Mouse (Mus musculus) adrenal gland, adult (tissue): ENCODE results near the gene Adipoq.
A peak's percentile ranks its signal among the peaks of the same experiment; 100 is the strongest.

Source experiments
- DNase-seq, 2 experiments: peaks; one replicate each; pipeline ENCODE4 v3.0.0; 2022 to 2023; ENCODE audit warnings: low spot score in 1 of 2; ENCODE audit not compliant: inconsistent age in 2 of 2

Gene Adipoq

DNA sequence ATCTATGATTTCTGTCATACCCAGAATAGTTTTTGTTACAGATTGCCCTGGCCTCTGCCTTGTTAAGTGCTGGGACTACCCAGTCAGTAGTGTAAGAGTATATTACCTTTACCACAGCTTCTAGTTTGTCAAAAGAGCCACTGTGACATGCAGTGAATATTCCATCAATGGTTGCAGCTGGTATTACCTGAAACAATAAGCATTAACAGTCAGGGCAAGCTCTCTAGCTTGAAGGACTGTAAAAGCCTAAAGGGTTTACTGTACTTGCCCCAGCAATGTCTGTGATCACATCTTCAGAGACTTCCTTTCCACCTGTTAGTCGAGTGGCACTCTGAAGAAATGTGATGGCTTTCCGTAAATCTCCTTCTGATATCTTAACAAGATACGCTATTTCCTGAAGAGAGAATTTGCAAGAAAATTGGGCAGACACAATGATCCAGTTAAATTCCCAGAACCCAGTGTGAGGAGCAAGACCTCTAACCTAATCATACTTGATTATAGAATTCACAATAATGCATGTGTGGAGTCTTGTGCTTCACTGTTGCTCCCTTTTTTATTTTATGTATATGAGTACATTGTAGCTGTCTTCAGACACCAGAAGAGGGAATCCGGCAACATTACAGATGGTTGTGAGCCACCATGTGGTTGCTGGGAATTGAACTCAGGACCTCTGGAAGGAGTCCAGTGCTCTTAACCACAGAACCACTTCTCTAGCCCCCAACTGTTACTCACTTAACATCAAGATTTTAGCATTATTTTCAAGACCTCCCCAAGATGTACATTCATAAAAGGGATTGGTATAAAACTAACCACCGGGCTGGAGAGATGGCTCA, 31.8 kb upstream of the Adipoq start:
- peak in 1 of 2 experiments; percentile 44 for DNase-seq

DNA sequence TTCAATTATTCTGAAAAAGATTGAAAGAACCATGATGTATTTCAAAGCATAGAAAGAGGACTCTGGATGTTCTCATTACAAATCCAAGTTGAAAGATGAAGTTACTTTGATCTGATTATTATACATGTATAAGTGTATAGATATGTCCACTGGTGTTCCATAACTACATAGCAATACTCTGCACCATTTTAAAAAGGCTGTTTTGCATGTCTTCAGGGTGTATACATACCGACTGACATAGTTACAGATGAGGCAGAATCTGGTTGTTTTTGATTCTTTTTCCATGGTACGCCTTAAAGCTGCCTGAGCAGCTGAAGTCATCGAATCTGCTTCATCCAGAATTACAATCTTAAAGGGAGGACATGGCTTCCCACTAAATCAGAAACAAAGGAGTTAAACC, 30.9 kb upstream of the Adipoq start:
- no peak for DNase-seq

DNA sequence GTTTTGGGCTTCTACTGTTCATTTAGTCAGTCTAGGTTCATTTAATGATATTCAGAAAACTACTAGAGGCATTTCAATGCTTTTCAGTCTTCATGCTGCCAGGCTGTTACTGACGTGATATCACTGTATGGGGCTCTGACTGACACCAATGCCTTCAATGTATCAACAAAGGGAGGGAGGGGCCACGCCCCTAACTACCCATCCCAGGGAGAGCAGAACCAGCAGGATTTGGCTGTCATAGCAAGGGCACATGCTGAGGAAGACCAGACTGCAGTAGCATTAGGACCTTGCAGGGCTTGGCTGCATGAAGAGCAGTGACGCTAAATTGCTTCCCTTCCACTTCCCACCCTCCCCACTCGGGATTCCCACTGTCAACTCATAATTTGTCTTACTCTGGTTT, 29.2 kb upstream of the Adipoq start:
- no peak for DNase-seq

DNA sequence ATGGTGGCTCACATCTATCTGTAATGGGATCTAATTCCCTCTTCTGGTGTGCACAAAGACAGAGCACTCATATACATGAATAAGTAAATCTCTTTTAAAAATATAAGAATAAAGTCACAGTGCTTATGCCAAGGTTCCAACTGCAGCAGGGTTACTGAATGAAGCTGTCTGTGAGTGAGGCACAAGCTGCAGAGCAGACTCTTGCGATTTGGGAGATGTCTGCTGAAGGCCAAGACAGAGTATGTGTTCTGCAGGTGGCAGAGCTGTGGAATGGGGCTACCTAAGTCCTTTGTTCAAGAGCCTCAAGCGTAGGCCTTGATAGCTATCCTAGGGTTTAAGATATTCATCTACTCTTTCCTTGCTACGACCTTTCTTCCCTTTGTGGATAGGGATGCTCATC, 23.9 kb upstream of the Adipoq start:
- no peak for DNase-seq

DNA sequence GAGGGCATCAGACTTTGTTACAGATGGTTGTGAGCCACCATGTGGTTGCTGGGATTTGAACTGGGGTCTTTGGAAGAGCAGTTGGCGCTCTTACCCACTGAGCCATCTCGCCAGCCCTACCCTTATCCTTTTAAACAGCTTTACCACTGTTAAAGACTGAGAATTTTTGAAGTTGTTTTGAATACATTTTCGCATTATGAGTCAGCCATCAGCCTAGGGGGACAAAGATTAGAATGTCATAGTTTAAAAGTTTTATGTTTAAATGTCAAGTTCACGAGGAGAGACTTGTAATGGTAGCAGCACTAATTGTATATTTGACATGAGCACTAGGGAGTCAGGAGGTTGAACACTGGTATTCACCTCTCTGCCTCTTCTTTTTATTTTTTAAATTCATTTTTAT, 23.2 kb upstream of the Adipoq start:
- no peak for DNase-seq

GRCm38 (mm10) chr16:23124398-23124797, 21.9 kb upstream of the Adipoq start:
- no peak for DNase-seq

DNA sequence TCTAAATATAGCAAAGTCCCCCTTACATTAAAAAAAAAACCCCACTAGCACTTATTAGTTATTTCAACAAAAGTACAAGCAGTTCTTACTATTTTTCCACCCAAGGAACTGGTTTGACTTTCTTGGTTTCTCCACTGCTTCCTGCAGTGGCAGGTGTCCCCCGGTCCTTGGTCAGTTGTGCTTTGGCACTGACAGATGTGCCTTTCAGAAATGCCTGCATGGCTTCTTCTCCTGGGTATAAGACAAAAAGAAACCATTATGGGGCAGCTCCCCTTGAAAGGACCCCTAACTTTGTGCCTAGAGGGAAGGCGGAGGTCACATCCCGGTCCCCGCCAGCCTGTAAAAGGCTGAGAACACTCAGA, 19.0 kb upstream of the Adipoq start:
- DNase-seq = no peak

DNA sequence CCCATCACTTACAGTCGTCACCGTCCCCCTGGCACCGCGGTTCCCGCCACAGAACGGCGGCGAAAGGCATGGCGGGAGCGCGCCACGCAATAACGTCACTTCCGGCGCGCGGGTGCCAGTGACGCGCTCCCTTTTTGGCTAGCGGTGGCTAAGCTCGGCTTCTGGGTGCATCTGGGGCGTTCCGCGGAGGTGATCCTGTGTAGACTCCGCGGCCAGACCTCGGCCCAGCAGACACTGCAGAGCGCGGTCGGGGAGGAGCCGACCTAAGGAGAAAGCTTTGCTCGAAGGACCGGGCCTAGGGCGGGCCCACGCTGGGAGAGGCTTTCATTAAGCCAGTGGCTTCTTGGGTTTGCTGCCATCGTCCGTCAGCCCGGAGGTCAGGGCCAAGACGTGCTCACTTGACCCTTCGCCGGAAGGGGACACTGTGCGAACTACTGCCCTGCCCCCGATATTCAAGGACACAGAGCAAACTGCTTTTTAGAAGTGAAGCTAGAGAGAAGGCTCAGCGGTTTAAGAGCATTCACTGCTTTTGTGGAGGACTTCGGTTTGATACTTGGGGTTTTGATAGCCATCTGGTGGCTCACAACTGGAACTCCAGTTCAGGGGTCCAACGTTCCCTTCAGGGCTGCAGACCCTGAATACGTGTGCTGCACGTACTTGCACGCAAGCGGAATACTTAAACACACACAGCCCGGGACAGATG, 18.5 kb upstream of the Adipoq start, which contains the start of gene Rfc4:
Gene Rfc4, minus strand, starts transcription at position 65 of the 703 bp plus-strand sequence.
- DNase-seq = peak; percentile 93 to 98

GRCm38 (mm10) chr16:23130303-23130702, 16.0 kb upstream of the Adipoq start:
- DNase-seq = no peak

DNA sequence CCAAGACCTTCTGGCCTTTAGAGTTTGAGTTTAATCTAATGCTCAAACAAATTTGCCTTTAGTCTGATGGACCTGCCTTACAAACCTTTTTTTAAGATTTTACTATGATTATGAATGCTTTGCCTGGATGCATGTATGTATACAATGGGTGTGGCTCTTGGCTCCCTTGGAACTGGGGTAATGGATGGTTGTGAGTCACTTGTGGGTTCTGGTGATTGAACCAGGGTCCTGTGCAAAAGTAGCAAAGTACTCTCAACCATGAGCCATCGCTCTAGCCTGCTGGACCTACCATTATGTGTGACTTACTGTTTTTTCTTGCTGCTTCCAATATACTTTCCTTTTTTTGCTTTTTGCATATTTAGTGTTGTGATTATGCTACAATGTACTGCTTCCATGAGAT, 14.0 kb upstream of the Adipoq start:
- no peak for DNase-seq

GRCm38 (mm10) chr16:23135421-23136149, 10.8 kb upstream of the Adipoq start:
- peak in 1 of 2 experiments; percentile 75 for DNase-seq

DNA sequence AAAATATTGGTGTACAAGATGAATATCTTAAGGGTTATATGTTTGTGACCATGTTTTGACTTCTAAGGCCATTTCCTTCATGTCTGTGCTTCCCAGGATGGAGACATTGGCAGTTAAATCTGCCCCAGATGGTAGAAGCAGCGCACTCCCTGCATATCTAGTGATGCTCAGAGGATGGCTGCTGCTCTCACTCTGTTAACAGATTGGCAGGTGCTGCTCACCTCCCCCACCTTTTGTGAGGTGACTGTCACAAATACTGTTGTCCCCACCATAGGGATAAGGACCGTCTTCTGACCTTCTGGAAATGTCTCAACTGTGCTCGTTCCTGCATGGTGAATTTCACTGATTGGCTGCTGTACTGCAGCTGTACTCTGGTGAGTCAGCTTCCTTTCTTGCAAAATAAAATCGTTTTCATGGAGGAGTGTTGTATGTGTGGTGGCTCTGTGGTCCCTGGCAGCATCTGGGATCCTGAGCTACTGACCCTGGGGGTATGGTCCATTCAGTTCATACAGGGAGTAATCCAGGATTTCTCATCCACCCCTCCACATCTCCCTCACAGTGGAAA, 9.8 kb upstream of the Adipoq start:
- DNase-seq = no peak

DNA sequence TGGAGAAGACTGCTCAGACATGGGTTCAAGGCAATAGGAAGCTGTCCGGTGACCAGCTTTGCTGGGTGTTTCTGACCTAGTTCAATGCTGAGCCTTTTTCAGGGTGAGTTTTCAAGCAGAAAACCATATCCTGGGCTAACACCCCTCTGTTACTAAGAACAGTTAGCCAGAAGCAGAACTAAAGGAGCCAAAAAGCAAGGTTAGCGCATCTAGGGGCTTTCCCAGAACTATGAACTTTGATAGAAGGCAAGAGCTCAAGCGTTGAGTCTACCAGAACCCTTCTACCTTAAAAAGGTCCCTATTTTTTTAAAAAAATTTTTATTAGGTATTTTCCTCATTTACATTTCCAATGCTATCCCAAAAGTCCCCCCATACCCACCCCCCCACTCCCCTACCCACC, 5.4 kb upstream of the Adipoq start:
- DNase-seq = no peak

GRCm38 (mm10) chr16:23144326-23144725, 2.0 kb upstream of the Adipoq start:
- DNase-seq = peak in 1 of 2 experiments; percentile 41

DNA sequence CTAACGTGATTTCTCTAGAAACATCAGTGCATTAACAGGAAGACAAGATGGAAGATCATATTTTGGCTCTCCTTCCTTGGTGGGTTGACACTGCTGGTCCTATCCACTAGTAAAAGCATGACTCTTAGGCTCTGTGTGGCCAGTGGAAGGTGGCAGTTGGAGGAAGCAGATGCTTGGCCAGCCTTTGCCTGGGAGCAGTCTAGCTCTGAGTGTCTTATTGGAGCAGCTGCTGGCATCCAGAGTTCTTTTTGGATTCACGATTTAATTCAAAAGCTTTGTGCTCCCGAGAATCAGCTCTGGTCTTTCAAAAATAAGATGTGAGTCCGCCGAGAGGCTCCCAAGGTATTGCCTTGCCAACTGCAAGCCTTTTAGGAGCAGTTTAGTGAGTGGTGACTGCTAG, 1.1 kb upstream of the Adipoq start:
- DNase-seq = no peak

DNA sequence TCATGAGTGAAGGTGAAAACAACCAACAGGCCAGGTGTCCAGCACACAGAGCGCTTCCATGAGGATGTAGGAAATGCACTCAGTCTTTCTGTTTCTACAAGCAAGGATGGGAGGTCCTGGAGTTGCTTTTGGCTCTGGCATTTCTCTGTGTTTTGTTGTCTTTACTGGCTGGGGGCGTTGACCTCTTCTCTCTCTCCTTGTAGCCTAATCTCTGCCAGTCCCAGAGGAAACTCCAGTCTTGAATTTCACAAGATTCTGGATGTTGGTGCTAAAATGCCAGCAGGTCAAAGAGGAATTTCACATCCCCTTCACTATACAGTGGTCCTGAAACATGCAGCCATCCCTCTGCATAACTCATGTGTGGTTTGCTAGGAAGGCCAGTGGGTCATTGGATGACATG, 2.6 kb downstream of the Adipoq start:
- no peak for DNase-seq

DNA sequence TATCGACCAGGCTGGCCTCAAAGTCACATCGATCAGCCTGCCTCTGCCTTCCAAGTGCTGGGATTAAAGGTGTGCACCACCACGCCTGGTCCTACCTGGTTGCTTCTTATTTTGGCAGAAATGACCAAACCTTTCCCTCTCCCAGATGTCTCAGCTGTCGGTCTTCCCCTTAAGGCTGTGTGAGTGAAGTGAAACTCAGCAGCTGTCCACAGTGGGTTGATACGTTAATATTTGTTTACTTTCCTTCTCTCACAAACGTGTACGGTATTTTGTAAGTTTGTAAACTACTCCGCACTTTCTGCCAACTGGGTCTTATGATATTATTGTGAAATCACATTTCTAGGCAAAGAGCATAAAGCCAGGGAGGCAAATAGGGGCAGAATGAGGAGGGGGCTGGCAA, 3.1 kb downstream of the Adipoq start:
- DNase-seq = no peak

- DNase-seq = peak; percentile 57 to 87
Measured at GRCm38 (mm10) chr16:23151423-23151822, 5.1 kb downstream of the Adipoq start.

DNA sequence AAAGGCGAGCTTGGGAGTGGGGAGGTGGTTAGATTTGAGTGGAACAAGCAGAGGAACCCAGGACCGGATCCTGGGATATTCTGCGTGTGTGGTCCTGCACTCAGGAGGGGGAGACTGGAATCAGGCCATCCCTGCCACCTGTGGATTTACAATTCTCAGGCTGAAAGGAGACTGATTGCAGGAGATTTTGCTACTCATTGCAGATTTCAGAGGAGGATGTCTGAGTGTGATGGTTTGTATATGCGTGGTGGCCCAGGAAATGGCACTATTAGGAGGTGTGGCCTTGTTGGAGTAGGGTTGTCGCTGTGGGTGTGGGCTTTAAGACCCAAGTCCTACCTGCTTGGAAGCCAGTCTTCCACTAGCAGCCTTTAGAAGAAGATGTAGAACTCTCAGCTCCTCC, 7.9 kb downstream of the Adipoq start:
- no peak for DNase-seq

DNA sequence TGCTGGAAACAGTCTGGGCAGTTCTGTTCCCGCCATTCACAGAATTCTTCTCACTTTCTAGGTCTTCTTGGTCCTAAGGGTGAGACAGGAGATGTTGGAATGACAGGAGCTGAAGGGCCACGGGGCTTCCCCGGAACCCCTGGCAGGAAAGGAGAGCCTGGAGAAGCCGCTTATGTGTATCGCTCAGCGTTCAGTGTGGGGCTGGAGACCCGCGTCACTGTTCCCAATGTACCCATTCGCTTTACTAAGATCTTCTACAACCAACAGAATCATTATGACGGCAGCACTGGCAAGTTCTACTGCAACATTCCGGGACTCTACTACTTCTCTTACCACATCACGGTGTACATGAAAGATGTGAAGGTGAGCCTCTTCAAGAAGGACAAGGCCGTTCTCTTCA, 10.7 kb downstream of the Adipoq start:
- DNase-seq = no peak

GRCm38 (mm10) chr16:23158292-23158691, 12.0 kb downstream of the Adipoq start:
- DNase-seq = no peak
